Comparison of ENCODE assay signal across 8 mouse cellular contexts in genomic region chr11:77492911-77493332, GRCm38 (mm10). TPM values are rescaled to one million over a fixed set of nuclear protein-coding genes. Genes with fewer than 3 reads are reported as not detected.
DNase-seq lines count a peak whose midpoint lies in the region; ATAC-seq and TF ChIP-seq lines count a peak whose summit lies in the region.

No protein-coding gene starts in this region.

- no peaks in the 10 kb centered on the region for H3K27me3 ChIP-seq in embryonic facial prominence, embryonic 11.5 days (ENCODE audit: control insufficient read depth, insufficient read depth, low read length)
- no peaks in the 10 kb centered on the region for H3K27me3 ChIP-seq in limb, embryonic 14.5 days (ENCODE audit: control insufficient read depth, insufficient read depth, low read length)
- no peaks in the 10 kb centered on the region for H3K27me3 ChIP-seq in midbrain, embryonic 16.5 days (ENCODE audit: control insufficient read depth, insufficient read depth, low read depth, low read length)

- TF ChIP-seq POLR2A in limb, embryonic 14.5 days (IDR thresholded peaks at IDR 0.05; ENCODE audit: borderline replicate concordance, extremely low read depth, insufficient read depth, insufficient read length) = peak; percentile 65; the same call in 1 of the 2 replicates

- peak; percentile 98 for DNase-seq in 3134 (ENCODE audit: extremely low read depth, insufficient read length, low spot score)
- DNase-seq in adrenal gland, postnatal 14 days = peak; percentile 97
- DNase-seq in embryonic facial prominence, embryonic 11.5 days (ENCODE audit: low spot score) = peak; percentile 95
- DNase-seq in heart, adult 11 months = peak; percentile 99
- DNase-seq in kidney, adult 18-20 months = peak; percentile 94
- DNase-seq in limb, embryonic 14.5 days (ENCODE audit: low spot score) = peak; percentile 95
- DNase-seq in spleen, postnatal 14 days (ENCODE audit: low spot score in 2 of 2) = peak; percentile 81 to 82

- peaks cover 8% of the 10 kb centered on the region for H3K4me1 ChIP-seq in embryonic facial prominence, embryonic 11.5 days (ENCODE audit: control insufficient read depth, insufficient read depth, low read length)
- peaks cover 50% of the 10 kb centered on the region for H3K4me1 ChIP-seq in limb, embryonic 14.5 days (ENCODE audit: control insufficient read depth, insufficient read depth, low read length)
- peaks cover 53% of the 10 kb centered on the region for H3K4me1 ChIP-seq in midbrain, embryonic 16.5 days (ENCODE audit: control insufficient read depth, insufficient read depth, low read length)

- WGBS in embryonic facial prominence, embryonic 11.5 days = 0% methylated on average over 31 of the region's 32 CpGs
- WGBS in limb, embryonic 14.5 days = under 1% methylated on average over 20 of the region's 32 CpGs
- WGBS in midbrain, embryonic 16.5 days = under 1% methylated on average over 21 of the region's 32 CpGs

- H3K36me3 ChIP-seq in embryonic facial prominence, embryonic 11.5 days (replicated peaks; ENCODE audit: control insufficient read depth, insufficient read depth, low read depth, low read length) = no peaks in the 10 kb centered on the region
- H3K36me3 ChIP-seq in limb, embryonic 14.5 days (ENCODE audit: control insufficient read depth, insufficient read depth, low read length) = 0 out of 2 replicates have a peak, but pooled peaks cover 2% of the 10 kb centered on the region
- no peaks in the 10 kb centered on the region for H3K36me3 ChIP-seq in midbrain, embryonic 16.5 days (ENCODE audit: control insufficient read depth, insufficient read depth, low read length)

- peak overlapping the region; percentile 98 for H3K4me3 ChIP-seq in embryonic facial prominence, embryonic 11.5 days (ENCODE audit: low read depth, low read length)
- H3K4me3 ChIP-seq in limb, embryonic 14.5 days (replicated peaks; ENCODE audit: low read length) = peak overlapping the region; percentile 54
- peak overlapping the region; percentile 68 for H3K4me3 ChIP-seq in midbrain, embryonic 16.5 days (ENCODE audit: low read depth, low read length)

- H3K9ac ChIP-seq in embryonic facial prominence, embryonic 11.5 days (replicated peaks; ENCODE audit: low read length) = peak overlapping the region; percentile 92
- peak overlapping the region; percentile 88 for H3K9ac ChIP-seq in limb, embryonic 14.5 days (ENCODE audit: low read depth, low read length, severe bottlenecking)
- peak overlapping the region; percentile 96 for H3K9ac ChIP-seq in midbrain, embryonic 16.5 days (ENCODE audit: low read depth, low read length)

- no peaks in the 10 kb centered on the region for H3K9me3 ChIP-seq in embryonic facial prominence, embryonic 11.5 days (replicated peaks; ENCODE audit: control insufficient read depth, low read length)
- H3K9me3 ChIP-seq in limb, embryonic 14.5 days (ENCODE audit: control insufficient read depth, low read length) = no peaks in the 10 kb centered on the region
- H3K9me3 ChIP-seq in midbrain, embryonic 16.5 days (replicated peaks; ENCODE audit: control insufficient read depth, low read length, poor library complexity, severe bottlenecking) = no peaks in the 10 kb centered on the region

- H3K27ac ChIP-seq in embryonic facial prominence, embryonic 11.5 days (replicated peaks; ENCODE audit: low read depth, low read length) = peak overlapping the region; percentile 11
- H3K27ac ChIP-seq in limb, embryonic 14.5 days (replicated peaks; ENCODE audit: low read depth, low read length) = peak overlapping the region; percentile 80
- peak overlapping the region; percentile 92 for H3K27ac ChIP-seq in midbrain, embryonic 16.5 days (ENCODE audit: low read length)

- ATAC-seq in embryonic facial prominence, embryonic 11.5 days (replicated peaks; ENCODE audit: insufficient number of reproducible peaks, low FRiP score, low TSS enrichment, low read depth) = peak; percentile 55
- ATAC-seq in limb, embryonic 14.5 days (ENCODE audit: low FRiP score, low read depth) = peak; percentile 78
- ATAC-seq in midbrain, embryonic 16.5 days = peak; percentile 71

- H3K4me2 ChIP-seq in embryonic facial prominence, embryonic 11.5 days (ENCODE audit: low read depth, low read length) = peak overlapping the region; percentile 80
- H3K4me2 ChIP-seq in limb, embryonic 14.5 days (replicated peaks; ENCODE audit: low read depth, low read length, severe bottlenecking) = peak overlapping the region; percentile 95
- peak overlapping the region; percentile 94 for H3K4me2 ChIP-seq in midbrain, embryonic 16.5 days (ENCODE audit: low read length)

RNA-seq across cellular contexts. Expression of gene Git1, which starts 0.4 kb away (rescaled TPM):
- 49.5 and 53.0 TPM in 2 replicates for total RNA-seq in adrenal gland, postnatal 14 days (2021)
- polyA plus RNA-seq in embryonic facial prominence, embryonic 11.5 days (2014; fragmentation: Nextera tagmentation; extraction: Ambion mirVana) = 11.9 and 12.4 TPM in 2 replicates
- polyA plus RNA-seq in limb, embryonic 14.5 days (2012; rRNA removed) = 57.1 and 71.7 TPM in 2 replicates
- polyA plus RNA-seq in limb, embryonic 14.5 days (2014; fragmentation: Nextera tagmentation; extraction: Ambion mirVana) = 17.3 and 18.2 TPM in 2 replicates
- polyA plus RNA-seq in midbrain, embryonic 16.5 days (2015; fragmentation: Nextera tagmentation; extraction: Ambion mirVana) = 15.9 and 17.3 TPM in 2 replicates

RNA-seq across cellular contexts. Expression of gene Ankrd13b, which starts 3.4 kb away (rescaled TPM):
- 8.2 and 10.4 TPM in 2 replicates for total RNA-seq in adrenal gland, postnatal 14 days (2021)
- polyA plus RNA-seq in embryonic facial prominence, embryonic 11.5 days (2014; fragmentation: Nextera tagmentation; extraction: Ambion mirVana) = 7.9 and 8.5 TPM in 2 replicates
- polyA plus RNA-seq in limb, embryonic 14.5 days (2012; rRNA removed) = 98.1 and 133 TPM in 2 replicates
- polyA plus RNA-seq in limb, embryonic 14.5 days (2014; fragmentation: Nextera tagmentation; extraction: Ambion mirVana) = 13.9 and 15.1 TPM in 2 replicates
- polyA plus RNA-seq in midbrain, embryonic 16.5 days (2015; fragmentation: Nextera tagmentation; extraction: Ambion mirVana) = 31.9 and 33.7 TPM in 2 replicates

RNA-seq across cellular contexts. Expression of gene Abhd15, which starts 22.0 kb away (rescaled TPM):
- total RNA-seq in adrenal gland, postnatal 14 days (2021) = 24.3 and 26.9 TPM in 2 replicates
- 1.9 and 2.8 TPM in 2 replicates for polyA plus RNA-seq in embryonic facial prominence, embryonic 11.5 days (2014; fragmentation: Nextera tagmentation; extraction: Ambion mirVana)
- 0.50 and 0.93 TPM in 2 replicates for polyA plus RNA-seq in limb, embryonic 14.5 days (2012; rRNA removed)
- 1.5 and 1.8 TPM in 2 replicates for polyA plus RNA-seq in limb, embryonic 14.5 days (2014; fragmentation: Nextera tagmentation; extraction: Ambion mirVana)
- 2.4 and 3.1 TPM in 2 replicates for polyA plus RNA-seq in midbrain, embryonic 16.5 days (2015; fragmentation: Nextera tagmentation; extraction: Ambion mirVana)

RNA-seq across cellular contexts. Expression of gene Trp53i13, which starts 22.9 kb away (rescaled TPM):
- 9.6 and 12.5 TPM in 2 replicates for total RNA-seq in adrenal gland, postnatal 14 days (2021)
- polyA plus RNA-seq in embryonic facial prominence, embryonic 11.5 days (2014; fragmentation: Nextera tagmentation; extraction: Ambion mirVana) = 31.0 and 35.5 TPM in 2 replicates
- polyA plus RNA-seq in limb, embryonic 14.5 days (2012; rRNA removed) = 51.1 and 77.3 TPM in 2 replicates
- 67.3 and 69.0 TPM in 2 replicates for polyA plus RNA-seq in limb, embryonic 14.5 days (2014; fragmentation: Nextera tagmentation; extraction: Ambion mirVana)
- polyA plus RNA-seq in midbrain, embryonic 16.5 days (2015; fragmentation: Nextera tagmentation; extraction: Ambion mirVana) = 10.5 and 12.6 TPM in 2 replicates

RNA-seq across cellular contexts. Expression of gene Gm10392, which starts 26.1 kb away (rescaled TPM):
- not detected in 2 replicates for total RNA-seq in adrenal gland, postnatal 14 days (2021)
- polyA plus RNA-seq in embryonic facial prominence, embryonic 11.5 days (2014; fragmentation: Nextera tagmentation; extraction: Ambion mirVana) = 0.14 TPM in 1 of 2 replicates, not detected in the other
- not detected in 2 replicates for polyA plus RNA-seq in limb, embryonic 14.5 days (2012; rRNA removed)
- polyA plus RNA-seq in limb, embryonic 14.5 days (2014; fragmentation: Nextera tagmentation; extraction: Ambion mirVana) = 0.12 TPM in 1 of 2 replicates, not detected in the other
- polyA plus RNA-seq in midbrain, embryonic 16.5 days (2015; fragmentation: Nextera tagmentation; extraction: Ambion mirVana) = not detected in 2 replicates

Comparison
In these comparisons a context has a peak if more than half of its experiments do, and no peak if none do; other contexts are left out.
1. Peak in every context shown above with its lines: DNase-seq, ATAC-seq, H3K4me3 ChIP-seq and H3K27ac ChIP-seq.
2. H3K27ac ChIP-seq: peak in every context shown above with its lines; median percentile 92 in midbrain, embryonic 16.5 days; 80 in limb, embryonic 14.5 days; 11 in embryonic facial prominence, embryonic 11.5 days.